Mouse (Mus musculus) ES-E14 (cell line): ENCODE measurements around the gene Vat1.

Source experiments
- HCFC1 ChIP-seq: IDR thresholded peaks from 2 replicates; pipeline ENCODE4 v1.6.1; 2012; ENCODE audit warnings: low read length, inconsistent platforms, borderline replicate concordance; ENCODE audit not compliant: insufficient read depth
- MAFK ChIP-seq: IDR thresholded peaks from 2 replicates; pipeline ENCODE4 v1.6.1; 2014; ENCODE audit warnings: mild to moderate bottlenecking, low read depth, low read length, inconsistent platforms; ENCODE audit not compliant: insufficient read depth
- ZC3H11A ChIP-seq: IDR thresholded peaks from 2 replicates; pipeline ENCODE4 v1.6.1; 2012; ENCODE audit warnings: low read depth, mild to moderate bottlenecking, inconsistent platforms, low read length, borderline replicate concordance
- ZNF384 ChIP-seq: IDR thresholded peaks from 2 replicates; pipeline ENCODE4 v1.6.1; 2012; ENCODE audit warnings: low read depth, low read length, inconsistent platforms

- TF ChIP-seq ZC3H11A = no peak
- TF ChIP-seq MAFK = no peak
- no peak for TF ChIP-seq ZNF384
- no peak for TF ChIP-seq HCFC1
Measured at GRCm38 (mm10) chr11:101448274-101448746, 17.7 kb downstream of the Vat1 start, which contains the start of gene Ifi35.
